Mouse (Mus musculus) intestine, embryonic 15.5 days (tissue): ENCODE results near the gene Rcn2. TPM values are rescaled to one million over a fixed set of nuclear protein-coding genes. Genes with fewer than 3 reads are reported as not detected.
A peak's percentile ranks its signal among the peaks of the same experiment; 100 is the strongest.

ENCODE experiments used
- ATAC-seq: fragments of 200-750 bp; cut with Nextera tagmentation; 2 replicates; pipeline ENCODE4 v1.8.0; 2017; ENCODE audit warnings: moderate TSS enrichment, moderate library complexity
- H3K27ac ChIP-seq: fragments of 300-500 bp; sonication (generic); 2 replicates; pipeline ENCODE4 v1.5.1; 2015; ENCODE audit warnings: mild to moderate bottlenecking, inconsistent platforms
- H3K27me3 ChIP-seq: fragments of 300-500 bp; sonication (generic); replicated peaks from 2 replicates; pipeline ENCODE4 v1.6.1; 2015; ENCODE audit warnings: inconsistent platforms
- H3K36me3 ChIP-seq: fragments of 300-500 bp; sonication (generic); 2 replicates; pipeline ENCODE4 v1.6.1; 2015; ENCODE audit warnings: inconsistent platforms
- H3K4me1 ChIP-seq: fragments of 300-500 bp; sonication (generic); replicated peaks from 2 replicates; pipeline ENCODE4 v1.6.1; 2015; ENCODE audit warnings: inconsistent platforms
- H3K4me2 ChIP-seq: fragments of 300-500 bp; sonication (generic); replicated peaks from 2 replicates; pipeline ENCODE4 v1.6.1; 2015; ENCODE audit warnings: mild to moderate bottlenecking, inconsistent platforms
- H3K4me3 ChIP-seq: fragments of 300-500 bp; sonication (generic); replicated peaks from 2 replicates; pipeline ENCODE4 v1.5.1; 2015; ENCODE audit warnings: inconsistent platforms
- H3K9ac ChIP-seq: fragments of 300-500 bp; sonication (generic); 2 replicates; pipeline ENCODE4 v1.6.1; 2015; ENCODE audit warnings: inconsistent platforms
- H3K9me3 ChIP-seq: fragments of 300-500 bp; sonication (generic); 2 replicates; pipeline ENCODE4 v1.6.1; 2016; ENCODE audit warnings: inconsistent platforms
- WGBS: fragments of 180-500 bp; shearing (Covaris S2); methylation state at CpG from one replicate; pipeline ENCODE4 v1.1.7; 2015; 5-methylcytosine and 5-hydroxymethylcytosine counted together
- polyA plus RNA-seq: library from polyadenylated mRNA; unstranded; fragments of >200 nt; fragmentation: Nextera tagmentation; extraction: Ambion mirVana; gene quantifications from 2 replicates; pipeline ENCODE4 v1.2.1, GENCODE M21; 2015

Gene Rcn2
- polyA plus RNA-seq, 1 experiment from 2014 or later = 178 TPM

DNA sequence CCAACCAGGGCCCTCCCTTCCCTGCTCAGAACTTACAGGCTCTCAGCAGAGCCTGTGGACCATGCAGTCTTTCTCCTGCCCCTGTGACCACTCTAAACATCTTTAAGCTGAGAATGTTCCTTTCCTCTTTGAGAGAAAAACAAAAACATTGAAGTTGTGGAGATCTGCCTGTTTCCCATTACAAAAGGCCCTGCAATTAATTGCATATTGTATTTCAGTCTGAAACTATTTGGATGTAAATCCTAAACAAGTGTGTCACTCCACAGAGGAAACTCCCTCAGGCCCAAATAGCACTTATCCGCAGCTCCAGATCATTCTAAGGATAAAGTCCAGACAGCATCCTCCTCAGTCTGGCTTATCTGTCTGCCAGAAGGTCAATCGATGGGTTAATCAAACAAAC is 31.2 kb downstream of the Rcn2 start:
- Histone ChIP-seq H3K9me3 (no peaks in the 10 kb centered on the region), H3K27me3 (no peaks in the 10 kb centered on the region), H3K9ac (no peak overlapping the region), H3K4me1 (peaks cover 17% of the 10 kb centered on the region), H3K4me2 (no peak overlapping the region), H3K27ac (no peak overlapping the region), H3K4me3 (no peak overlapping the region), H3K36me3 (0 out of 2 replicates have a peak, but pooled peaks cover 5% of the 10 kb centered on the region)
- 46% methylated on average over 2 of the region's 2 CpGs for WGBS
- no peak for ATAC-seq

DNA sequence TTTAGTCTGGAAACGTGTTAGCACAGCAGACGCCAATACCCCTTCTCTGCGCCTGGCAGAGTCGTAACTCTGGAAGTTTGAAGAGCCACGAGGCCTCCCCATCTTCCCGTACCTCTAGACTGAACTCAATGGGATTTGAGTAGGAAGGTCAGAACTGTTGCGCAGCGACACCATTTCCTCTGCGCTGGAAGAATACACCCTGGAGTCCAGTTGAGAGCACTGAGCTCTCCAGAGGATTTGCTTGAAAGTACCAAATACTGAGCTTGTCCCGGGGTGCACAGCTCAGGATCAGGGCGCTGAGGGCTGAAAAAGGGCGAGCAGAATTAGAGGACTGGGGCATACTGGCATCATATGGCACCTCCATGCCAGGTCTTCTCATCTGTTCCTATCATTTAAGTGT is 33.2 kb downstream of the Rcn2 start:
- Histone ChIP-seq H3K27me3 (no peaks in the 10 kb centered on the region), H3K4me1 (peaks cover 17% of the 10 kb centered on the region), H3K4me2 (no peak overlapping the region), H3K9me3 (no peaks in the 10 kb centered on the region), H3K36me3 (no peaks in the 10 kb centered on the region), H3K4me3 (no peak overlapping the region), H3K9ac (no peak overlapping the region), H3K27ac (no peak overlapping the region)
- peak; percentile 9; the same call in 1 of the 2 replicates for ATAC-seq
- WGBS = 72% methylated on average over 12 of the region's 12 CpGs

DNA sequence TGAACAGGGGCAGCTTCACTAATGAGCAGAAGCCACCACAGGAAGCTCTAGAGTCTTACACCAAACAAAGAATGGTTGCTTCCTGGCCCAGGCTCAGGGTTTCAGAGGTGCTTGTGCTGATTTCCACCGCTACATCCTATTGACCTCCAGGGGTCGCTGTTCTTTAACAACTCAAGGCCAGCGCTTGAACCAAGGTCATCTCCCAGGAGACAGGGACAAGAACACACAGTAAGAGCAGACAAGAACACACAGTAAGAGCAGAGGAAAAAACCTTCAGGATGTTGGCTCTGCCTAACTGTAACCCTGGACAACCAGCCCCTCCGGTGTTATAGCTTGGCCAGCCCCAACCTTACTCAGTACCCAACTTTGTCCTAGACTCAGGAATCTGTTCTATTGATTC is 33.6 kb downstream of the Rcn2 start:
- H3K27ac ChIP-seq = peak overlapping the region; percentile 81
- H3K9ac ChIP-seq = no peak overlapping the region
- peak; percentile 68 for ATAC-seq
- no peak overlapping the region for H3K4me3 ChIP-seq
- no peaks in the 10 kb centered on the region for H3K36me3 ChIP-seq
- no peaks in the 10 kb centered on the region for H3K27me3 ChIP-seq
- H3K4me2 ChIP-seq = peak overlapping the region; percentile 26; the same call in 1 of the 2 replicates
- H3K4me1 ChIP-seq = peaks cover 17% of the 10 kb centered on the region
- no peaks in the 10 kb centered on the region for H3K9me3 ChIP-seq
- WGBS = 9% methylated on average over 4 of the region's 4 CpGs

DNA sequence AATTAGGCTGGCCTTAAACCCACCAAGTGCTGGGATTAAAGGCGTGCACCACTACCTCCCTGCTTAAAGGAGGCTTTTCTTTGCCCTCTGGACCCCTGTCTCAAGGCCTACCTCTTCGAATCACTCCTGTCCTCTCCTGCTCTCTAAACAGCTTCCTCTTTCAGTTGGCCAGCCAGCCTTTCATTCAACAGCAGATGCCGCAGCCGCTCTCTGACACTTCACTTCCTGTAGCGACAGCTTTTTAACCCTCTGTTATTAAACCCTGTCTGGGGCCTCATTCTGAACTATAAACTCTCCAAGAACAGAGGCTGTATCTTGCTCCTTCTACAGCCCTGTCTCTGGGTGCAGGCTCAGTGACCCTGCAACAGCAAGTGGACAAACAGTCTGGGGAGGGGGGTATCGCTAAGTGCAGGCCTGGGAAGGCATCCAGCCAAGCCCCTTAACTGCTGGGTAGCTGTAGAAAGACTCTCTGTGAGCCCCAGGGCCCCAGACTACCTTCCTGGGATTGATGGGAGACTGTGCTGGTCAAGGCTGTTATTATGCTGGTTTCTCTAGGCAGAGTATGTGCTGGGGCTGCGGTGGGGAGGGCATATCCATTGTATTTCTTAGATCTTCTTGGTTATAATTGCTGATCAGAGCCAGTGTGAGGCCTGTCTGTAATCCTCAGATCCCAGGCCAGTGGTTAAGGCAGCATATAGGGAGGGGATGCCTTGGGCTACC is 34.4 kb downstream of the Rcn2 start:
- H3K27ac ChIP-seq = peak overlapping the region; percentile 81
- peaks cover 17% of the 10 kb centered on the region for H3K4me1 ChIP-seq
- H3K9ac ChIP-seq = no peak overlapping the region
- WGBS = 14% methylated on average over 7 of the region's 7 CpGs
- no peaks in the 10 kb centered on the region for H3K27me3 ChIP-seq
- peak overlapping the region; percentile 26; the same call in 1 of the 2 replicates for H3K4me2 ChIP-seq
- H3K36me3 ChIP-seq = no peaks in the 10 kb centered on the region
- ATAC-seq = peak; percentile 78
- H3K9me3 ChIP-seq = no peaks in the 10 kb centered on the region
- no peak overlapping the region for H3K4me3 ChIP-seq

DNA sequence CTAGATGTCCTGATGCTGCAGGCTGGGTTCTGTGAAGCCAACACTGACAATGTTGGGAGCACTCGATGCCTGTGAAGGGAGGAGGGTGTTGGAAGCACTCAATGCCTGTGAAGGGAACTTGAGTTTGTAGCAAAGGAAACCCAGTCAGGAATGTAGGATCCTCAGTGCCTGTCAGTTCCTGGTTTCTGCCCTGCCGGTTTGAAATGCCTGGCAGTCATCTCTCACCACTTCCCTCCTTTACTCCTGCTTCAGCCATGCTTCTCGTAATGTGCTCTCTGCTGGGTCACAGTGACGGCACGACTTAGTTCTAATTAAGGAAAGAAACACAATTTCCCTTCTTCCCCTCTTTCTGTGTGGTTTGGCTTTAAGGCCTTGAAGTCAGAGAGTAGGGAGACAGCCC is 37.9 kb downstream of the Rcn2 start:
- no peak for ATAC-seq
- no peaks in the 10 kb centered on the region for H3K9me3 ChIP-seq
- H3K27ac ChIP-seq = no peak overlapping the region
- H3K4me1 ChIP-seq = peaks cover 17% of the 10 kb centered on the region
- no peak overlapping the region for H3K4me3 ChIP-seq
- H3K9ac ChIP-seq = no peak overlapping the region
- no peaks in the 10 kb centered on the region for H3K36me3 ChIP-seq
- H3K4me2 ChIP-seq = no peak overlapping the region
- 82% methylated on average over 5 of the region's 5 CpGs for WGBS
- H3K27me3 ChIP-seq = no peaks in the 10 kb centered on the region

DNA sequence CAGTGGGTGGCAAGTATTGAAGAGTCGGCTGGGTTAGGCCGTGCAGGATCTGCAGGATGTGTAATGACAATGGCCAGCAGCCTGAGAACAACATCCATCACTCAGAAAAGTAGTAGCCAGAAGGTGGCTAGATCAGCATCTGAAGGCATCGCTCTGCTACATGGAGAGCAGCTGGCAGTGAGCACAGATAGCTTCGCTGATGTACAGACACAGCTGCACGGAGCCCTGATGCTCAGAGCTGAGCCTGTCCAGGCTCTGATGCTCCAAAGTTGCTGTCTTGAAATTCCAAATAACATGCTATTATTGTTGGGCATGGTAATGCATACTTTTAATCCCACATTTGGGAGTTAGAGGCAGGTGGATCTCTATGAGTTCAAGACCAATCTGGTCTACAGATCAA is 44.9 kb downstream of the Rcn2 start:
- WGBS = 71% methylated on average over 5 of the region's 5 CpGs
- Histone ChIP-seq H3K9me3 (no peaks in the 10 kb centered on the region), H3K36me3 (no peaks in the 10 kb centered on the region), H3K9ac (no peak overlapping the region), H3K4me3 (no peak overlapping the region), H3K4me2 (no peak overlapping the region), H3K4me1 (peaks cover 12% of the 10 kb centered on the region), H3K27me3 (no peaks in the 10 kb centered on the region), H3K27ac (no peak overlapping the region)
- no peak for ATAC-seq

DNA sequence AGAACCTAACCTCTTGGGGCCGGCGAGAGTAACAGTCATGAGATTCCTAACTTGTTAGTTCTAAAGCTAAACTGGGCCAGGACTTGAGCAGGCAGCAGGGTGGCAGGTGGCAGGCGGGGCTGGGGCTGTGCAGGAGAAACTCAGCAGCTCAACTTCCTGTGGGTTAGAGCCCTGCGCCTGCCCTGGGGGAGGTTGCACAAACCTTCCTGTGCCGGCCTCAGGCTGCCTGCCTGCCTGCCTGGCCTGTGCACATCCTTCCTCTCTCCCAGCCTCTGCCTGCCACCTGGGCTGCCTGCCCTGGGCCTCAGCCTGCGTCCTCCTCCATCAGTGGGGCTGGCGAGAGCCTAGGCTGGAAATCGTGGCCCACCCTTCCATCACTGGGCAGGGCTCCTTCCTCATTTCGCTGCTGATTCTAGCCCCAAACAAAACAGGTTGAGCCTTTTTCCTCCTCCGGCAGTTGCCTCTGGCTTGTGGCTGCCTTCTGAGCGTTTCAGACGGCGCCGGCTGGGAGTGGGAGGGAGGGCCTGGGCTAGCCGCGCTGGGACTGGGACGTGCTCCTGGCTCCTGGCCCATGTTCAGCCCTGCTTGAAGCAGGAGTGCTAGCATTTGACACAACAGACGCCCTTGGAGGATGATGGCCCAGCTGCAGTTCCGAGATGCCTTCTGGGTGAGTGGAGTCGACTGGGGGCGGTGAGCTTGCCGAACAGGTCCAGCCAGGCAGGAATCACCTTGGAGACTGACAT is 48.3 kb downstream of the Rcn2 start, which contains the start of gene Pstpip1:
Gene Pstpip1, plus strand, starts transcription at position 185 of the 743 bp plus-strand sequence.
- H3K9me3 ChIP-seq = no peaks in the 10 kb centered on the region
- WGBS = 17% methylated on average over 22 of the region's 22 CpGs
- 0 out of 2 replicates have a peak within 1 kb of the TSS, but pooled peaks have one; percentile 24 for H3K9ac ChIP-seq
- H3K27ac ChIP-seq = no peak within 1 kb of the TSS; the same call in 1 of the 2 replicates
- peak within 1 kb of the TSS; percentile 51 for H3K4me2 ChIP-seq
- no peaks in the 10 kb centered on the region for H3K27me3 ChIP-seq
- no peaks in the 10 kb centered on the region for H3K36me3 ChIP-seq
- ATAC-seq = peak; percentile 85
- H3K4me1 ChIP-seq = peaks cover 12% of the 10 kb centered on the region
- H3K4me3 ChIP-seq = no peak within 1 kb of the TSS

DNA sequence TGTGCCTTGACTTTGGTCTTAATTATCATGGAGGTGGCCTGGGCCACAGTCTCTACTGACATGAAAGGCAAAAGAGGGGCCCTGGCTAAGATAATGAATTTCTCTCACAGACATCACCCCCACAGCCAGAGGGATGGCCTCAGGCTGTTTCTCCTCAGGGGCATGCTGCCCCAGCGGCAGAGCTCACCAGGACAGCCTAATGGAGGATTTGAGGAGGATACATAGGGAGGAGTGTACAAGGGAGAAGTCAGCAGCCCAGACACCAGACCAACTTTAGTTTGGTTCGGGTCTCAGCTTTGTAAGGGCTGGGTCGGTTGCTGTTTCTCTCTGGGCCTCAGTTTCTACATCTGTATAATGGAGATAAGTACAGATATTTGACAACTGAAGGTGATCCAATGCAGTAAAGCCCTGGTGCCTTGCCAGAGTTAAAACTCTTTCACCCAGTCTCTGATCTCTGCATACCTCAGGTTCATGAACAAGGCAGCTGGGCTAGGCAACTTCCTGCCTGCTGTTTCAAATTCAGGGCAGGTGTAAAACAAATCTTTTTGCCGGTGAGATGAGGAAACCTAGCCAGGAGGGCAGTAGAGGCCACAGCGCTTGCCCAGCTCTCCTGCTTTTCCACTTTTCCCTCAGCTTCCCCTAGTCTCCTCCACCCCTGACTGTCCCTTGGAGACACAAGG is 49.0 kb downstream of the Rcn2 start:
- ATAC-seq = peak; percentile 28; the same call in 1 of the 2 replicates
- Histone ChIP-seq H3K9me3 (no peaks in the 10 kb centered on the region), H3K4me3 (no peak overlapping the region), H3K27ac (no peak overlapping the region), H3K36me3 (no peaks in the 10 kb centered on the region), H3K4me2 (peak overlapping the region; percentile 51), H3K9ac (no peak overlapping the region), H3K27me3 (no peaks in the 10 kb centered on the region), H3K4me1 (peaks cover 12% of the 10 kb centered on the region)
- 67% methylated on average over 5 of the region's 5 CpGs for WGBS

DNA sequence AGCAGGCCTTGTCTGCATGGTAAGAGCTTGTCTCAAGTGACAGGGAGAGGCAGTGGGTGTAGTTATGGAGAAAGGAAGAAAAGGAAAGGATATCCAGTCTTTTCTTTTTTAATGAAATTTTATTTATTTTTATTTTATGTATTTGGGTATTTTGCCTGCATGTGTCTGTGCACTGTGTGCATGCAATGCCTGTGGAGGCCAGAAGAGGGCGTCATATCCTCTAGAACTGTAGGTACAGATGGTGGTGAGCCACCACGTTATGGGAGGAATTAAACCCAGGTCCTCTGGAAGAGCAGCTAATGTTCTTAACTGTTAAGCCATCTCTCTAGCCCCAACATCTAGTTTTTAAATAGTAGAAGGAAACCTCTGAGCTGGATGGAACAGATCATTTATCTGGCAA is 50.5 kb downstream of the Rcn2 start:
- H3K9me3 ChIP-seq = no peaks in the 10 kb centered on the region
- no peaks in the 10 kb centered on the region for H3K27me3 ChIP-seq
- no peak overlapping the region for H3K27ac ChIP-seq
- H3K9ac ChIP-seq = no peak overlapping the region
- no peak overlapping the region for H3K4me3 ChIP-seq
- H3K4me2 ChIP-seq = no peak overlapping the region
- H3K4me1 ChIP-seq = peaks cover 12% of the 10 kb centered on the region
- no peaks in the 10 kb centered on the region for H3K36me3 ChIP-seq
- ATAC-seq = no peak
- 49% methylated on average over 2 of the region's 2 CpGs for WGBS

DNA sequence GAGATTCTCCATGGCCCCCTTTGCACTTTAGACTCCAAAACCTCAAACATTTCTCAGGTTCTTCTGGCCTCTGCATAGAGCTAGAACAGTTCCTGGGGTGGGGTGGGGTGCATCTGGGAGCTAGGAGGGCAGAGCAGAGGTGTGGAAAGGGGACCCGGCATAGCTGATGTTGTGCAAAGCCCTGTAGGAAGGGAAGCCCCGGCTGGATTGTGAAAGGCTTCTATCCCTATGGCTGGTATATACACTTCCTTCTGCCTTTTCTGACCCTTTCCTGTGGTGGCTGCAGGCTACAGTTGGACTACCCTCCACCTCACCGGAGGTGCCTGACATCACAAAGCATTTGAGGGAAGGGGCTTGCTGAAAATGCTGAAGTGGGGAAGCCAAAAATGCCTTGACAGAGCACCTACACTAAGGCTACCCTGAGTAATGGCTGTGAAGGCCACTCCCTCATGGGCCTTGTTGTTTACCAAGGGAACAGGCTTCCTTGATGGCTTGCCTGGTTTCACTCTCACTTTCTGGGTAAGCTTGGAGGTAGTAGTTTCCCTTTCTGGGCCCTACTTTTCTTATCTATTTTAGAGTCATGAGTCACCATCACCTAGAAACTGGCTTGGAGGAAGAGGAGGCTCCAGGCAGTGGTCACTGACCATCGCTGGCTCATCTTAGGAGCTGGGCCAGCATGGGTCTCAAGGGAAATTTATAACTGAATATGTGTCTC is 56.1 kb downstream of the Rcn2 start:
- Histone ChIP-seq H3K4me3 (no peak overlapping the region), H3K4me1 (no peaks in the 10 kb centered on the region), H3K36me3 (no peaks in the 10 kb centered on the region), H3K9ac (no peak overlapping the region), H3K27me3 (no peaks in the 10 kb centered on the region), H3K4me2 (no peak overlapping the region), H3K27ac (no peak overlapping the region), H3K9me3 (no peaks in the 10 kb centered on the region)
- ATAC-seq = no peak
- WGBS = 79% methylated on average over 4 of the region's 4 CpGs

DNA sequence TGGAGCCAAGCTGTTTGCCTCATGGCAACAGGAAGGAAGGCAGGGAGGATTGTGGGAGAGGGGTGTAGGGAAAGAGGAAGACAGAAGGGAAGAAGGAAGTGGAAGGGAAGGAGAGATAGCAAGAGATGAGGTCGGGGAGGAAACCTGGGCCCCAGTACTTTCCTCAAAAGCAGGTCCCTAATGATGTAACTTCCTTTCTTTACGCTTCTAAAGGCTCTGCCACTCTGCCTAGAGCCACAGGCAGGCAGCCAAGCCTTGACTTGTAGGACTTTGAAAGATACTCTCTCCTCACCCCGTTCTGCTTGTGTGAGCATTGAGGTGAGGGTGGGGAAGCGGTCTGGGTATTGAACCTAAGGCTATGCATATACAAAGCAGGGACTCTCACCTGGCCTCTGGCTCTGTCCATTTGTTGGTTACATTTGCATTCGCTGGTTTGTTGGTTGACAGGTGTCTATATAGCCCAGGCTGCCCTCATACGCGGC is 58.4 kb downstream of the Rcn2 start:
- WGBS = 84% methylated on average over 7 of the region's 7 CpGs
- Histone ChIP-seq H3K4me2 (no peak overlapping the region), H3K27ac (no peak overlapping the region), H3K9me3 (no peaks in the 10 kb centered on the region), H3K36me3 (no peaks in the 10 kb centered on the region), H3K9ac (no peak overlapping the region), H3K4me3 (no peak overlapping the region), H3K4me1 (no peaks in the 10 kb centered on the region), H3K27me3 (no peaks in the 10 kb centered on the region)
- ATAC-seq = no peak

DNA sequence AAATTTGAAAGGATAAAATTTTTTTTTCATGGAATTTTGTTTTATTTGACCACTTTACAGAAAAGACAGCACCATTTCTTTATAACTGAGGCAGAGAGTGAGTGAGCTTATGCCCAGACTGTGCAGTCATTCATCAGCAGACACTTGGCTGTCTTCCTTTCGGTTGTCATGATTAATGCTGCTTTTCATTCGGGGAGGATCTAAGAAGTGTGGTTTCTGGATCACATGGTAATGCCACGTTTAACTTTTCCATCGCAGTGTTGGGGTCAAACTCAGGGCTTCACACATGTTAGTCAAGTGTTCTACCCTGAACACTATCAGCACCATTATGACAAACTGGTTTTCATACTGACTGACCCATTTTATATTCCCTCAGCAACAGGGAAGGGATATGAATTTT is 59.4 kb downstream of the Rcn2 start:
- H3K4me3 ChIP-seq = no peak overlapping the region
- ATAC-seq = no peak
- H3K36me3 ChIP-seq = no peaks in the 10 kb centered on the region
- no peak overlapping the region for H3K9ac ChIP-seq
- no peak overlapping the region for H3K27ac ChIP-seq
- no peak overlapping the region for H3K4me2 ChIP-seq
- no peaks in the 10 kb centered on the region for H3K4me1 ChIP-seq
- H3K9me3 ChIP-seq = no peaks in the 10 kb centered on the region
- 34% methylated on average over 4 of the region's 4 CpGs for WGBS
- no peaks in the 10 kb centered on the region for H3K27me3 ChIP-seq
